Mouse (Mus musculus): ENCODE results near the gene Abcb6.
A peak's percentile ranks its signal among the peaks of the same experiment; 100 is the strongest.

Abcb6 gene

GRCm38 (mm10) chr1:75145589-75145988 lies 34.6 kb downstream of the Abcb6 start:
- DNase-seq (ENCODE audit: low read depth), result no peak

GRCm38 (mm10) chr1:75142301-75143261 lies 37.6 kb downstream of the Abcb6 start, which contains the start of the genes Cnppd1 and Retreg2:
Gene Cnppd1 (minus strand): TSS chr1:75142711.
Gene Retreg2 (plus strand): TSS chr1:75142778.
- peak; percentile 98 for DNase-seq (ENCODE audit: low read depth)

DNA sequence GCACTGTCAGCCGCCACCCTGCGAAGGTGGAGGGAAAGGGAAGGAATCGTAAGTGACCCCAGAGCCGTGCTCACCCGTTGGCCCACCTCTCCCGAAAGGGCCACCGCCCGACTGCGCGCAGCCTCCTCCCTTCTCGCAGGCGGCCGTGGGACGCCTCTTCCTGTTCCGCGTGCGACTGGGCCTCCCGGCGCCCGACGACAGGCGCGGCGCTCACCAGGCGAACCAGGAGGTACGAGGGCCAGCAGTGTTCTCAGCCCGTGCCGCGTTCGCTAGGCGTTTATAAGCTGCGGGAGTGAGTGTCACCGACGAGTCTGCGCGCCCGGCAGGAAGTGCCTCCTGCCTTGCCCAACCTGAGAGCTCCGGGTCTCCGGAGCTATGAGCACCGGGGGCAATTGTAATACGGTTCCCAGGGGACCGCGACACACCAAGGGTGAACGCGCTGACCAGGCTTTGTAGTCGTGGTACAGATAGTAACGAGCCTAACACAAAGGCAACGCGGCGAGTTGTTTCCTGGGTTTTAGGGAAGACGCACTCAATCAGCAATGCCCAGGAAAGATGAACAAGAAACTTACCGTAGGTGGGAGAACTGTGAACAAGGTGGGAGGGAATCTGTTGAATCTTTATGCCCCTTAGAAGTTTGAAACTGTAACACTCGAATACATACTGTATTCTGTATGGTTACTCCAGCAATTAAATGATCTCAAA lies 38.6 kb downstream of the Abcb6 start:
- peak; percentile 89 for DNase-seq (ENCODE audit: low read depth)

- peak; percentile 40 for DNase-seq (ENCODE audit: low read depth)
These were observed 39.5 kb downstream of the Abcb6 start for GRCm38 (mm10) chr1:75140601-75141190.

GRCm38 (mm10) chr1:75138448-75138847 lies 41.7 kb downstream of the Abcb6 start:
- no peak for DNase-seq (ENCODE audit: low read depth)

DNA sequence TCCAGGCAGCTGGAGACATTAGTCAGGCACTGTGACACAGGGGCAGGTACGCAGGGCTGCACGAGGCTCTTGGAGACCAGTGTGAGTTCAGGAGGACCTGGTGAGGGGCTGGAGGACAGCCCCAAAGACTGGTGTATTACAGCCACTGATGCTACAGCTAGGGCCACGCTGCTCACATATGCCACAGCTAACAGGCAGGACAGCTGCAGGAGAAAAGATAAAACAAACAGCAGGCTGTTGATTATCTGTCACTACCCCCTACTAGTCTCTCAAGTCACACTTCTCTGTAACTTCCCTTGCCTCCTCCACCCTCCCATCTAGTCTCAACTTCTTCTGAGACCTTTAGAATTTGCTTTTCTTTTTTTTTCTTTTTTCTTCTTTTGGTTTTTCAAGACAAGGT lies 43.5 kb downstream of the Abcb6 start:
- DNase-seq (ENCODE audit: low read depth), result no peak

DNA sequence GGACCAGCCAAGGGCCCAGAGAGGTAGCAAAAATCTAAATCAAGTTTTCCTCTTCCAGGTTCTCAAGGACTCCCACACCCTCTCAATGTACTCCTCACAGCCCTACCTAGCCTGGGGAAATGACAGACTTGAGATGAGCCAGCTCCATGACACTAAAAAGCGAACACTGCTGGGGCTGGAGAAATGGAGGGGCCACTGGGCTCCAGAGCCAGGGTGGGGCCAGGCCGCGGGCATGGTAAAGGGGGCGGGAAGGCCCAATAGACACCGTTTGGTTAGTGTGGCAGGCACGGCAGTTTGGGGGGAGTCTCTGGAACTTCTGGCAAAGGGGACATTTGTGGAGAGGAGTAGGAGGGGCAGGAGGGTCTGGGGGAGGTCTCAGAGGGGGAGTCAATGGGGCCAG lies 43.9 kb downstream of the Abcb6 start:
- DNase-seq (ENCODE audit: low read depth), result no peak

DNA sequence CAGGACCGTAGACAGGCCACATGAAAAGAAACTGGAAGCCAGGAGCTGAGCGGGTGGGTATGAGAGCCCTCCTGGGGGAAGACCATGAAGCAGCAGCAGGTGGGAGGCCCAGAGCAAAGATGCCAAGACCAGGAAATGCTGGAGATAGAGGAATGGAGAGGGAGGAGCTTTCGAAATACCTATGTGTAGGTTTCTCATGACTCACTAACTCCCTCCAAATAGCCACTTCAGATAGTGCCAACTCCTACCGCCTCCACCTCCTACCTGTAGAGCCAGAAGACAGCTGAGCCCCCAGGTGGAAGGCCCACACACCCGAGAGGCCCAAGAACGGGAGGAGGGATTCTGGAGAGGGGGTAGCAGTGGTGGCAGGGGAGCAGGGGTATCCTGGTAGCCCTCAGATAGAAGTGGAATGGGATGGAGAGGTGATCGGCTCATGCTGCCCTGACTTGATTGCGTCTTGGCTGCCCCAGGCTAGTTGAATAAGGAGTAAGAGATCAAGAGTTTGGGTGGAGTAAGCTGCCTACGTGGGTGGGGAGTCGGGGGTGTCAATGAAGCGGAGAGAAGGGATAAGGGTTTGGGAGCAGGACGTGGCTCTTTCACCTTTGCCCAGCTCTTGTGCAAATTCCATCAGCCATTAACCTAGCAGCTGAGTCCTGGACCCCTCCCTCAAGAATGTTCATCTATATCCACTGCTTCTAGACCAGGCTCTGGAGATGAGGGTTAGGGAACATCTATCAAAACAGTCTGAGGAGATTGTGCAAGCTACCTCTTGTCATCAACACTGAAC lies 46.6 kb downstream of the Abcb6 start, which contains the start of gene Slc23a3:
Slc23a3 (minus strand) TSS at position 470 of the 787 bp plus-strand sequence.
- no peak for DNase-seq (ENCODE audit: low read depth)

DNA sequence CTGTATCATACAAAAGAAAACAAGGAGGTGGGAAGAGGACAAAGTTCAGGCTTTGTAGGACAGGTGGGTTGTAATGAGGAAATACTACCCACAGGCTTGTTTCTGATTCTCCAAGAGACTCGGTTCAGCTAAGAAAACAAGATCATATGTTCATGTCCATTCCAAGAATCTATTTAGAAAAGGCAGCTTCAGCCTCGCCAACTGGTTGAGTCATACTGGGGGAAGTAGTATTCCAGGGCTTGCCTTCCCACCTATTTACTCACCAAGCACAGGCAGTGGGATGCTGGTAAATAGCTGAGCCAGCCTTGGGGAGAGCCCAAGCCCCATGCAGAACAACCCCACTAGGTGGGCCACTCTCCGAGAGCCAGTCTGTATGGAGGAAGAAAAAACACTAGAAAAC lies 51.6 kb downstream of the Abcb6 start:
- DNase-seq (ENCODE audit: low read depth), result no peak

- DNase-seq (ENCODE audit: low read depth), result no peak
These were observed 54.8 kb downstream of the Abcb6 start for GRCm38 (mm10) chr1:75125418-75125817.

DNA sequence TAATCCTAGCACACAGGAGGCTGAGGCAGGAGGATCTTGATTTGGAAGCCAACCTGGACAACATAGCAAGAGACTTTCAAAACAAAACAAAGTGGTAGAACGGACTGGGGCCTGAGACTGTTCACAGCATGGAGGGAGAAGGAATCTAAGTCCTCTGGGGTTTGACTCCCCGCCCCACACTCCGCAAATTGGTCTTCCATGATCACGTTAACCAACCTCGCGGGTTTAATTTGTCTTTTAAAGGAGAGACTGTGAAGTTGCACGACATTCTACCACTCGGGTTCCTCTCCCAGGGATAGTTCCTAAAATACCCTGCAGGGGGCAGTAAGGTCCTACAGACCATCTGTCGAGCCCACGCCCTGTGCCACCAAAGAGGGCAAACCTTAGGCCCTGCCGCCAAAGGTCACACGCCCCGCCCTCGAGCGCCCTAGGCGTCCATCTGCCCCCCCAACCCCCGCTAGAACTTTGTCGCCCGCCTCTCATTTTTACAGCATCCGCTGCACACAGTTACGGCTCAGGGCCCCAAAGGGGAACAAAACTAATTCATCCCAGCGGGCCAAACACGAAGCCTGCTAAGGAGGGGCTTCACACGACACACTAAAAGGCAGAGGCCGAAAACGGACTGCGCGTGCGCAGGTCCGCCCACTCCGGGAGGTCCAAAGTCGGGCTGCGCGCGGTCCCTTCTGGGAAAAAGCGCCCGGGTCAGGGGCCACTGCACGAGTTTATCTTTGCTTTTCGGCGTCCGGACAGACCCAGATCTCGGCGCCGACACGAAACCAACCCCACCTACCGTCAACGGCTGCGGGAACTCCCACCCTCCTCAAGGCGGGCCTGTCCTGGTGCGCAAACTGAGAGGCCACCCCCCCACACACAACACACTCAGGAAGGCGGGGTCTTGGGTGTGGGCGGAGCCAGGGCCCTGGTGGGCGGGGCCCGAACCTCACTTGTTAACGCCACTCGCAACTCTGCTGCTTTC lies 55.6 kb downstream of the Abcb6 start, which contains the start of gene Nhej1:
Nhej1 (minus strand) TSS at position 855 of the 976 bp plus-strand sequence.
- DNase-seq (ENCODE audit: low read depth), result peak; percentile 99

DNA sequence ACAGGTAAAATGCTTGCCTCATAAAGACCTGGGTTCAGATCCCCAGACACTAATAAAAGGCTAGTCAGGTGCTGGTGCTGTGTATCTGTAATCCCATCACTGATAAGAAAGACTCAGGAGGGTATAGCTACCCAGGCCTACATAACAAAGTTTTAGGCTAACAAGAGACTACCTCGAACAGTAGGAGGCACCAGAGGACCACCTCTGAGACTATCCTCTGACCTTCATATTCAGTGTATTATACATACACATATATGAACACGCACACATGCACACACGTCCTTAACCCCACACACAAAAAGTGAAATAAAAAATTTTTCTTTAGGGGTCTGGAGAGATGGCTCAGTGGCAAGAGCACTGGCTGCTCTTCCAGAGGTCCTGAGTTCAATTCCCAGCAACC lies 58.0 kb downstream of the Abcb6 start:
- DNase-seq (ENCODE audit: low read depth), result peak; percentile 67

Measured in induced T-regulatory cell, adult 2 months (primary cell).